Mouse (Mus musculus) embryonic facial prominence, embryonic 15.5 days (tissue): ENCODE results near the gene Calm4. TPM values are rescaled to one million over a fixed set of nuclear protein-coding genes. Genes with fewer than 3 reads are reported as not detected.

Experiments used
- ATAC-seq: fragments of 200-750 bp; cut with Nextera tagmentation; 2 replicates; pipeline ENCODE4 v1.8.0; 2017; ENCODE audit warnings: low read depth, moderate TSS enrichment; ENCODE audit not compliant: insufficient number of reproducible peaks, low FRiP score, low TSS enrichment
- H3K27ac ChIP-seq: fragments of 300-500 bp; sonication (generic); replicated peaks from 2 replicates; pipeline ENCODE4 v1.5.1; 2015; ENCODE audit warnings: mild to moderate bottlenecking, inconsistent platforms
- H3K27me3 ChIP-seq: fragments of 300-500 bp; sonication (generic); 2 replicates; pipeline ENCODE4 v1.6.1; 2015; ENCODE audit warnings: inconsistent platforms
- H3K36me3 ChIP-seq: fragments of 300-500 bp; sonication (generic); 2 replicates; pipeline ENCODE4 v1.6.1; 2015; ENCODE audit warnings: mild to moderate bottlenecking, inconsistent platforms
- H3K4me1 ChIP-seq: fragments of 300-500 bp; sonication (generic); 2 replicates; pipeline ENCODE4 v1.6.1; 2015; ENCODE audit warnings: inconsistent platforms
- H3K4me2 ChIP-seq: fragments of 300-500 bp; sonication (generic); replicated peaks from 2 replicates; pipeline ENCODE4 v1.6.1; 2015; ENCODE audit warnings: mild to moderate bottlenecking, inconsistent platforms
- H3K4me3 ChIP-seq: fragments of 300-500 bp; sonication (generic); replicated peaks from 2 replicates; pipeline ENCODE4 v1.5.1; 2015; ENCODE audit warnings: mild to moderate bottlenecking, inconsistent platforms
- H3K9ac ChIP-seq: fragments of 300-500 bp; sonication (generic); 2 replicates; pipeline ENCODE4 v1.6.1; 2015; ENCODE audit warnings: inconsistent platforms
- H3K9me3 ChIP-seq: fragments of 300-500 bp; sonication (generic); replicated peaks from 2 replicates; pipeline ENCODE4 v1.6.1; 2016; ENCODE audit warnings: inconsistent platforms
- WGBS: fragments of 180-500 bp; shearing (Covaris S2); methylation state at CpG from one replicate; pipeline ENCODE4 v1.1.7; 2015; 5-methylcytosine and 5-hydroxymethylcytosine counted together
- polyA plus RNA-seq: library from polyadenylated mRNA; unstranded; fragments of >200 nt; fragmentation: Nextera tagmentation; extraction: Ambion mirVana; gene quantifications from 2 replicates; pipeline ENCODE4 v1.2.1, GENCODE M21; 2015

The Calm4 gene
- polyA plus RNA-seq, 1 experiment from 2014 or later: 477 TPM

- Histone ChIP-seq H3K4me2 (no peak overlapping the region), H3K27ac (no peak overlapping the region), H3K27me3 (no peaks in the 10 kb centered on the region), H3K9ac (no peak overlapping the region), H3K9me3 (no peaks in the 10 kb centered on the region), H3K36me3 (peaks cover 60% of the 10 kb centered on the region), H3K4me3 (no peak overlapping the region), H3K4me1 (0 out of 2 replicates have a peak, but pooled peaks cover 7% of the 10 kb centered on the region)
- WGBS: 87% methylated on average over 7 of the region's 7 CpGs
- ATAC-seq: no peak
Measured at GRCm38 (mm10) chr13:3886663-3887062, 49.1 kb downstream of the Calm4 start.

Other genes with a start within 250 kb of the Calm4 start
- 14.2 and 15.1 TPM in 2 replicates for gene Fam208b, start 226.6 kb upstream of the Calm4 start, polyA plus RNA-seq
- gene Asb13, start 203.7 kb upstream of the Calm4 start, polyA plus RNA-seq: 10.9 and 12.5 TPM in 2 replicates
- gene Calml3, start 33.4 kb upstream of the Calm4 start, polyA plus RNA-seq: 31.3 and 33.6 TPM in 2 replicates
- gene Calm5, start 16.4 kb downstream of the Calm4 start, polyA plus RNA-seq: 2.9 and 3.2 TPM in 2 replicates
- 144 and 149 TPM in 2 replicates for gene Net1, start 80.5 kb downstream of the Calm4 start, polyA plus RNA-seq
- not detected in 2 replicates for gene Tubal3, start 80.5 kb downstream of the Calm4 start, polyA plus RNA-seq
- gene Ucn3, start 107.6 kb downstream of the Calm4 start, polyA plus RNA-seq: not detected in 2 replicates
- gene Akr1c14, start 211.3 kb downstream of the Calm4 start, polyA plus RNA-seq: 2.1 and 2.3 TPM in 2 replicates